Mouse (Mus musculus) kidney, embryonic 16.5 days (tissue): ENCODE data around the gene Tab2. TPM values are rescaled to one million over a fixed set of nuclear protein-coding genes. Genes with fewer than 3 reads are reported as not detected.

ENCODE experiments used
- polyA plus RNA-seq: library from polyadenylated mRNA; unstranded; fragments of >200 nt; fragmentation: Nextera tagmentation; extraction: Ambion mirVana; gene quantifications from 2 replicates; pipeline ENCODE4 v1.2.1, GENCODE M21; 2015

Gene Tab2
- polyA plus RNA-seq, 1 experiment from 2014 or later, result 17.7 TPM

Other genes with a start within 250 kb of the Tab2 start
- gene Katna1, start 230.2 kb downstream of the Tab2 start, polyA plus RNA-seq, result 57.5 and 58.7 TPM in 2 replicates
- 100 and 102 TPM in 2 replicates for gene Ginm1, start 163.4 kb downstream of the Tab2 start, polyA plus RNA-seq
- 40.8 and 41.2 TPM in 2 replicates for gene Ppil4, start 163.3 kb downstream of the Tab2 start, polyA plus RNA-seq
- gene Zc3h12d, start 123.8 kb downstream of the Tab2 start, polyA plus RNA-seq, result 0.16 and 0.17 TPM in 2 replicates